Mouse (Mus musculus): ENCODE results near the gene Ptprb.

The Ptprb gene

DNA sequence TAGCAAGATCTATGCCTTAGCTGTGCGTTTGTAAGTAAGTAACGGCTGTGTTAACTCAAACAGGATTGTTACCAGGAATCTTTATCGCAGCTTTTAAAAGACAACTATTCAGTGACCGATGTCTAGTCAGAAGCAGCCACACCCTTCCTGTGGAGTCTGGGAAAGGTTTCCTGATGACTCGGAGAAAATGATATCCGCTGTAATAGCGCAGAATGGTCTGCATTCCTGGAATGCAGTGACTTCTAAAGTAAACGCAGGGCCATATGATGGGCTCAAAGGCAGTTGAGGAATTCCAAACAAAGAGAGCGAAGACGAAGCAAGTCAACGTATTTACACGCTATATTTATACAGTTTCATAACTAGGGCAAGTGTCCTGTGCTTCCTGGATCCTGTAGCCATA, 22.5 kb downstream of the Ptprb start:
- DNase-seq = no peak

DNA sequence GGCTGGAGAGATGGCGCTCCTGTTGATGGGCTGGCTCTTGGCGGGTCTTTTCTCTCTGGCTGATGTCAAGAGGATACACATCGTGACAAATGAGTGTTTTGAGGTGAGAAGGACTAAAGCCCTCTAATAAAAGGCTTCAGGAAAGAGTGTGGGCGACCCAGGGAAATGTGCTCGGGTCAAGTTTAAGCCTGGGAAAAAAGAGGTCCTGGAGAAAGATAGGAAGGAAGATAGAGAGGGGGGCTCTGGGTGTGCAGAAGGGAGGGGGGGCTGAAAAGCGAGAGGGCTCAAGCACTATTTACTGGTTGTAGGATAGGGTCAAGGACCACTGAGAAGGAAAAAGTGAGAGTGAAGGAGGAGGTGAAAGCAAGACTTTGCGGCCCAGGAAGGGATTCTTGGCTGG, 25.5 kb downstream of the Ptprb start:
- no peak for DNase-seq

DNA sequence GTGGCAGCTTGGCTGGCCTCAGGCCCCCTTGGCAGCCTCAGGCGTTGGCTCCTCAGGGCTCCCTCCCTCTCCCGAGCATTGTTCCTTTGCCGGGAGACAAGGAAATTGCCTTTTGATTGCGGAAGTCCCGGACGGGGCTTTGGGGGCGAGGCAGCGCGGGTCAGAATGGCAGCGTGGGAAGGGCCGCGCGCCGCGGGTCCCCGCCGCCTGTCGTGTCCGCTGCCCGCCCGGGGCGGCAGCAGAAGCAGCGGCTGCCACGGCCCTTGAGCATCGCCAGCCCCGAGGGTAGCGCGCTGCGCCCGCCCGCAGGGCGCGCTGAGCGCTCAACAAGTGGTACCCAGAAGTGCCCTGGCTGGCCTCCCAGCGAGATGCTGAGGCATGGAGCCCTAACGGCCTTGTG, 25.9 kb downstream of the Ptprb start:
- DNase-seq = no peak

DNA sequence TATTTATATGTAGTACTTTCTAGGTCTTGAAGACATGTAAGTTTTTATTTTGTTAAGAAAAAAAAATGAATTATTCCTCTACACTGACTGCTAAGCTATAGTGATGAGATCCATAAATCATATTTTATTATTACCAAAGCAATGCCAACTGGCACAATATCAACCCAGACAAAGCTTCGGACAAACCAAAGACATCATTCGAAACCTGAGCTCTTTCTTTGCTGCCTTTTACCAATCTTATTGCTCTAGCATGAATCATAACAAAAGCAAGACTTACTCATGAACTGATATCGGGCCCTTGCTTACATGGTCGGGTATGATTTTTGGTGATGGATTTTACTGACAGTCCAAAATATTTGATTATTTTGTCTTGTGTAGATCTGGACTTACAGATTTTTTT, 29.0 kb downstream of the Ptprb start:
- DNase-seq = no peak

DNA sequence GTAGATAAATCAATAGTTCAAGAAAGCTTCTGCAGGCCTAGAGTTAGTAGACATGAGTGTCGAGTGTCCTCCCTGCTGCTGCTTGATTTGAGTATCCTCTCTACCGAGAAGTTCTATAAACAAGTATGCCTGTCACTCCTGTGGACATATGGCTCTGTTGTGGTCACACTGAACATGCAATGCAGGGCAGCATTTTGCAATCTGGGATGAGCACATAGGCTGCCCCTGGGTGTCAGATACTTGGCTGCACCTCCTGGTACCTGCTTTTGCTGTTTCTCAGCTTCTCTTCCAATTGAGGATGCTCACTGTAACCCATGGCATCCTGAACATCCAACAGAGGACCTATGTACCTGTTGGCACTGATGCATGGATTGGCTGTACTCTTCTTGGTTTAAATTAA, 34.1 kb downstream of the Ptprb start:
- no peak for DNase-seq

DNA sequence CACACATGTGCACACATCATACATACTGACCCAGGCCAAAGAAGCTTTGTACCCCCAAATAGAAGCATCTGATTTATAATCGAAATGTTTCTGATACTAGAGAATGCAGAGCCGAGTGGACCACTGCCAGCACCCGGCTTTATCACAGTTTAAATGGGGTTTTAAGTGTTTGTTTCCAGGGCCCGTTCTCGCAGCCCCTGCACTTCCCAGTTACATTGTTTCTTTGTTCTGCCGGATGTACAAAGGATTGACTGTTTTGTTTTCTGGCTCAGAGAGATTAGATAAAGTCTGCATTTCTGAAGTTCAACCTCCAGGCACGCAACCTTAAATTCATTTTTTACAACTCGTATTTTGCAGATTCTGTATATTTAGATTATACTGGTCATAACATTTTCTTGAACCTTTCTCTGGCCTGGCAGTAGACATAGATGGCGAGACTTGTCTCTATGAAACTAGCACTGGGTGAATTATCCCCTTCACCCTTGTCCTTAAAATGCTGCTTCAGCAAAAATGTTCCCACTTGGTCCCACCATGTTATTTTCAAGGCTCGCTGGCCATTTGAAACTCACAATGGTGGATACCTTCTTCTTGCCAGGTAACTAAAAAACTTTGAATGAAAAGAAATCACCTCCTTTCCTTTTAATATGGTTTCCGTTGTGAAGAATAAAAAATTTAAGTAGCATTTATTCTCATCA, 35.3 kb downstream of the Ptprb start:
- no peak for DNase-seq

DNA sequence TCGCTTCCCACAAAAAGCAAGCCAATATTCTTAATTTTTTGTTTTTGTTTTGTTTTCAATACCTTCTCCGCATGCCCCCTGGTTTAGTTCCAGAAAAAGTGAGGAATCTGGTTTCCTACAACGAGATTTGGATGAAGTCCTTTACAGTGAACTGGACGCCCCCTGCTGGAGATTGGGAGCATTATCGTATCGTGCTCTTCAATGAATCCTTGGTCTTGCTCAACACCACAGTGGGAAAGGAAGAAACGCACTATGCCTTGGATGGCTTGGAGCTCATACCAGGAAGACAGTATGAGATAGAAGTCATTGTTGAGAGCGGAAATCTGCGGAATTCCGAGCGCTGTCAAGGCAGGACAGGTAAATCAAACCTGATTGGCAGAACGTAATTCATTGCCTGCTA, 43.9 kb downstream of the Ptprb start:
- peak; percentile 34 for DNase-seq

DNA sequence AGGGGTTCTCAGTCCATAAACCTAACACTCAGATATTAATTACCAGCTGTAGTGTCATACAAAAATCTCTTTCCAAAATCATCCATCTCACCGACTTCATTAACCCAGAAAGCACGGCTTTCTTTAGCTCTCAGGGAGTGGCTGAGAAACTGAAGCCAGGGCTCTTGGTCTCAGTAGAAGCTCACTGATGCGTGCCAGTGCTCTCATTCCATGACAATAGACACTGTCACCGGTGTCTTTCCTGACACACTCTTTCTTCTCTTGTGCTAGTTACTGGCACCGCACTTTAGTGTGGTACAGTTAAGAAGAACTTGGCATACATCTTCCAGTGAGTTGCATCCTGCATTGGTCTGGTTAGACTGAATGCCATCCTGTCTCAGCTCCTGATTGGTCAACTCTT, 53.8 kb downstream of the Ptprb start:
- DNase-seq = no peak

DNA sequence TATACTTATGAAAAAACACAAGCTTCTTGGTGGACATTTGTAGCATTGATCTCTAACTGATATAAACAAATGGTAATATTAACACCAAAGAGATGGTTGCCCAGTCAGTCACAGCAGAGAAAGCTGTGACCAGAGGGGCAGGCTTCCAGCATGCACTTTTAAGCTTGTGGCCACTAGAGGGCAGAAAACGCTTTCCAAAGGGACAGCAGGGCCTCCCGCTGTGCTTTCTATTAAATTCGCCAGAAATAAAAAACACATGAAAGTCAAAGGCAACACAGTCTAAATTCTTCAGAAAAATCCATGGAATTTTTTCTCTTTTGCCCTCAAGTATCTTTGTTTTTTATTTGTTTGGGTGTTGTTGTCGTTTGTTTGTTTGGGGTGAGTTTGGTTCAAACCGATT, 55.1 kb downstream of the Ptprb start:
- peak; percentile 61 for DNase-seq

DNA sequence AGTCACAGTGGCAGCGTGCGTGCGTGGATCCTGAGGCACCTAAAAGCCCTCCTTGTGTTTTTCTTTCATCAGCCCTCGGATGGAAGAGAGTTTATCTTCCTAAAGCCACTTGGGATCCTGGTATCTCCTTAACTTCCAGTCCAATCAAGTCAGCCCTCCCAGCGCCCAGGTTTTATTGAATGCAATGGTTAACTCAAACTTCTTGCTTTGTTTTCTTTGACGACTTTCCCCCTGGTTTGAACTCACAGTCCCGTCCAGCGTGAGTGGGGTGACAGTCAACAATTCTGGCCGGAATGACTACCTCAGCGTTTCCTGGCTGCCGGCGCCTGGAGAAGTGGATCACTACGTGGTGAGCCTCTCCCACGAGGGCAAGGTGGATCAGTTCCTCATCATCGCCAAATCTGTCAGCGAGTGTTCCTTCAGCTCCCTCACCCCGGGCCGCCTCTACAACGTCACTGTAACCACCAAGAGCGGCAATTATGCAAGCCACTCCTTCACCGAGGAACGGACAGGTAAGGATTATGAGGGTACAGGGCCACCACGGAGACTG, 55.7 kb downstream of the Ptprb start:
- no peak for DNase-seq

DNA sequence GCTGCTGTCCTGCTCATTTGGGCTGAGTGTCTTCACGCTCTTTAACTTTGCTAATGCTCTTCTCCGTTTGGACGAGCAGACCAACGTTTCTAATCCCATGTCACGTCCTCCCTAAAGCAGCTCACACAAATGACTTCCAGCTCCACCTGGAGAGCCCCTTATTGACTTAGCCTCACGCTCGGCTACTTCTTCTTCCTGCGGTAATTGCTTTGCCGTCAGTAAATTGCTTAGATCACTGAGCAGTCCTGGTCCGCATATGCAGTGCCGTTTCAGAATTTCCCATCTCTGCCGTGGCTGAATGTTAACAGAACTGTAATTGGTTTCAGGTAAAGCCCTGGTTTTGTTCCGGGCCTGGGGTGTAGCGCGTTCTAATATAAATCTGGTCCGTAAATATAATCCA, 58.3 kb downstream of the Ptprb start:
- DNase-seq = no peak

DNA sequence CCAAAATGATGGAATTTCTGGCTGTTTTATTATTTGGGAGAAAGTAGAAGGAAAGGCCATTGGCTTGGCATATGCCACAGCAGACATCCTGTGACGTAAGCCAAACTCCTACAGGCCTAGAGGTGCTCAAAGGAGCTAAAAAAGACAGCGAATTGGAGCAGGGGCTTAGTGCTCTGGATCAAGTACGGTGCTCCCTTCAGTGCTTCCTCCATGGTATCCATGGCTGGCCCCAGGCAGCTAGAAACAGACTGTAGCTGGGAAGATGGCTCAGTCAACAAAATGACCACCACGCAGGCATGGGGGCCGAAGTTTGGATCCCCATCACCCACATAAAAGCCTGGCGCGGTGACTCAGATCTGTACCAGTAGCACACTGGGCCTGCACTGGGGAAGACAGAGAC, 58.8 kb downstream of the Ptprb start:
- DNase-seq = no peak

DNA sequence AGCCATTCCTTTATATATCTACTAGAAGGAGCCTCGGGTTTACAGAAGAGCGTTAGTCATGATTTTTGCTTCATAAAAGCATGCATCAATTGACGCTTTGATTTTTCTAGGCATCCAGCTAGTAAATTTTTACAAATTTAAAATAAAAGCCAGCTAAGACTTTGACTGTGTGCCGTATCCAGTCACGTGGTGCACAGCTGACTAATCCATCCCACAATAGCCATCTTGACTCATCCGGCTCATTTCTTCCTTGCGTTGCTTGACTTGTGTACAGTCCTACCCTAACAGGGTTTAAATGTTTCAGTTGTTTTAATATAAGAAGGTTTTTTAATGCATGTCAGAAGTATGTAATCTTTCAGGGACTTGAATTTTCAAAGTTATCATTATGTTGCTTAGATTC, 60.0 kb downstream of the Ptprb start:
- DNase-seq = no peak

DNA sequence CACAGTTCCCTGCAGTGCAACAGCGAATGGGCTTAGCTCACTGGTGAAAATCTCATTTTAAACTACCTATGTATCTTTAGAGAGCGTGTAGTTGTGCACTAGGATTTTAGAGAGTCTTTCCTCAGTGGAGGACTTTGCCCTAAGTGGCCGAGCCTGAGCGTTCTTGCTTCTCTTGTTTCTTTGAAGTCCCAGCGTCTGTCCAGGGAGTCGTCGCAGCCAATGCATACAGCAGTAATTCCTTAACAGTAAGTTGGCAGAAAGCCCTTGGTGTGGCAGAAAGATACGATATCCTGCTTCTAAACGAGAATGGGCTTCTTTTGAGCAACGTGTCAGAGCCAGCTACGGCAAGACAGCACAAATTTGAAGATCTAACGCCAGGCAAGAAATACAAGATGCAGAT, 65.9 kb downstream of the Ptprb start:
- no peak for DNase-seq

DNA sequence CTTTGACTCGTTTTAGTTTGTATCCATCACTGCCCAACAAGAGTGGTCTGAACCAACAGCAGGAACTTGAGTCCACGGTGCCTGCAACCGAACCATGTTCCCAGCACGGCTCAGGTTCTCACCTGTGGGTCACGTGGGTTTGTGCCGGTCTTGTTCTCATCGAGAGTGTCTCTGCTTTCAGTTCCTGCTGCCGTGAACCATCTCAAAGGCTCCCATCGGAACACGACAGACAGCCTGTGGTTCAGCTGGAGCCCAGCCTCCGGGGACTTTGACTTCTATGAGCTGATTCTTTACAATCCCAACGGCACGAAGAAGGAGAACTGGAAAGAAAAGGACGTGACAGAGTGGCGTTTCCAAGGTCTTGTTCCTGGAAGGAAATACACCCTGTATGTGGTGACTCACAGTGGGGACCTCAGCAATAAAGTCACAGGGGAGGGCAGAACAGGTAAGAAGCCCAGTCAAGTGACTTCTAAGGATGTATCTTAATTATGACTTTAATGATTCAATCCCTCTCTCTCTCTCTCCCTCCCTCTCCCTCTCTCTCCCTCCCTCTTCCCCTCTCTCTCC, 71.4 kb downstream of the Ptprb start:
- DNase-seq = no peak

DNA sequence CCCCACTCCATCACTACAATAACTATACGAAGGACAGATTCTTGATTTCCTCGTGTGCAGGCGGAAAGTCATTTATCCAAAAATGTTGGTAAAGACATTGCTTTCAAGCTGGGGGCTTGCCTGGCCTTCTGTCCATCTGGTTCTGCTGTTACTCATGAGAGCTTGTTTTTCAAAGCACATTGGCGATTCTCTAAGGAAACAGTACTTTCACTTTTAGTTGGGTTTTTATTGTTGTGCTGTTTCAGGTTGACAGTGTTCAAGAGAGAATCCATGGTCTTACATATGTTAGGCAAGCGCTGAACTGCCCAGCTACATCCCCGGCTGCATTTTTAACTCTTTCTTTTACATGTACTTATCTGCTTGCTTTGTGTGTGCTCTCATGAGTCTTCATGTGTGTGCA, 73.7 kb downstream of the Ptprb start:
- no peak for DNase-seq

DNA sequence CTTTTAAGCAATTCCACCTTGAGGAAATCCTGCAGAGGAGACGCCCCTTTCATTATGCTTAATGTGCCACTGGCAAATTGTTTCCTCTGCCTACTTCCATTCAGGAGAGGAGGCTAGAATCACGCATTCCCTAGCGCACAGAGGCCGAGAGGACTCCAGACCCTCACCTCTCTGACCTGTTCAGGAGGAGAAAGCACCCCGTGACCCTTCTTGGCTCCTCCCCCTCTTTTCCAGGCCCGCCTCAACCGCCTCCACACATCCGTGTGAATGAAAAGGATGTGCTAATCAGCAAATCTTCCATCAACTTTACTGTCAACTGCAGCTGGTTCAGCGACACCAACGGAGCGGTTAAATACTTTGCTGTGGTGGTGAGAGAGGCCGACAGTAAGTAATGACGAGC, 75.2 kb downstream of the Ptprb start:
- DNase-seq = no peak

DNA sequence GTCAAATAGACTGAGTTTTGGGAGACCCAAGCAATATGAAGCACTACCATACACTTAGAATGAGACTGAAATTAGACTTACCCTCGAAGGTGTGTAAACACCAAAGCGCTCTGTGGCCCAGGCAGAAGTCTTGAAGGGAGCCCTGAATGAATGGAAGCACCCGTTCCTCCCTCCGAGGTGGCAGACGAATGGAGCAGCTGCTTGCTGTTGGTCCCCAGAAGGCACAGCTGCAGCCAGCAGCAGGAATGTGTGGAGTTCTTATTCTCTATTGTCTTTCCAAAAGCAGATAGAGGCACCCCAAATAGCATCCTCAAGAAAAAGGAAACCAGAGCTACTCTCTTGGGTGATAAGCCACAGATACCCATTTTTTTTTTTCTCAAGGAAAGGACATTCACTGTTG, 79.0 kb downstream of the Ptprb start:
- DNase-seq = no peak

DNA sequence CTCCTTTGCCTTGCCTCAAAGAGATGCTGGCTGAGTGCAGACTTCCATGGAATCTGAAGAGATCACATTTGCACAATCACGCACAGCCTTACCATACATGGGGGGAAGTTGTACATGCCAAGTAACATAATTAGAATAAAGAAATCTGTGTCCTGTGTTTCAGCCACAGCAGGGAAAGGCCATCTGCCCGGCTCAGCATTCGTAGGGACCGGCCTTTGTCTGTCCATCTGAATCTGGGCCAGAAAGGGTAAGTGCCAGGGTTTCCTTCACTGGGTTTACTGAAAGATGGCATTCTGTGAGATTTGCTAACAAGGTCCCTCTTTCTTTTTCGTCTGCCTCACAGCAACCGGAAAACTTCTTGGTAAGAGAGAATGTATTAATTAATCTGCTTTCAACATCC, 86.9 kb downstream of the Ptprb start:
- DNase-seq = no peak

DNA sequence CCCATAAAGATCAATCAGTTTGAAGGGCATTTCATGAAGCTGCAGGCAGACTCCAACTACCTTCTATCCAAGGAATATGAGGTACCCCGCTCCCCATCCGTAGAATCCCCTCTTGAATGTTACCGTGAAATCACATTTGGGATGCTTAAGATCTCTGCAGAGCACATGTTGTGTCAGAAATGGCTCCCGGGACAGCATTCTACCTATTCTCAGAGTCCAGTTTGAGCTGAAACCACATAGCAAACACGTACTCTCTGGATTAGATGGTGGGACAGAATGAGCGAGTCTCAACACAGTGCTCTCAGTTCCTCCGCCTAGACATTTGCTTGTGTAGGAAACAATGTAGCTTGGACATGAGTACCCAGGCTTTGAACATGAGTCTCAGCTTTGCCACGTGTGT, 87.3 kb downstream of the Ptprb start:
- DNase-seq = no peak

DNA sequence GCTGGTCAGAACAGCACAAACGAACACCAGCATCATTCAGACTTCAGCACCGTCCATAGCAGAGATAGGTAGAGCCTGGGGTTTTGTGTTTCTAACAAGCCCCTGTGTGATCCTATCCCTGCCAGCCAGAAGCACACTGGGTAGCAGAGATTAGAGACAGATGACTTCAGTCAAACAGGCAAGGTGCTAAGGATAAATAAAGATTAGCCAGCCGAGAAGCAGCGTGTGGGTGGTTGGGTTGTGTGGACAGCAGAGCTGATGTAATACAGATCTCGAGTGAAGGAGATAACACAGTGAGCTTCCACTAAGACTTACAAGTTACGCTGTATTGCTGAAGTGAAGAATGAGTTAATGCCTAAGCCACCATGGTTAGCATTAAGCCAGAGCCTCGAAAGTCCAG, 89.4 kb downstream of the Ptprb start:
- DNase-seq = no peak

DNA sequence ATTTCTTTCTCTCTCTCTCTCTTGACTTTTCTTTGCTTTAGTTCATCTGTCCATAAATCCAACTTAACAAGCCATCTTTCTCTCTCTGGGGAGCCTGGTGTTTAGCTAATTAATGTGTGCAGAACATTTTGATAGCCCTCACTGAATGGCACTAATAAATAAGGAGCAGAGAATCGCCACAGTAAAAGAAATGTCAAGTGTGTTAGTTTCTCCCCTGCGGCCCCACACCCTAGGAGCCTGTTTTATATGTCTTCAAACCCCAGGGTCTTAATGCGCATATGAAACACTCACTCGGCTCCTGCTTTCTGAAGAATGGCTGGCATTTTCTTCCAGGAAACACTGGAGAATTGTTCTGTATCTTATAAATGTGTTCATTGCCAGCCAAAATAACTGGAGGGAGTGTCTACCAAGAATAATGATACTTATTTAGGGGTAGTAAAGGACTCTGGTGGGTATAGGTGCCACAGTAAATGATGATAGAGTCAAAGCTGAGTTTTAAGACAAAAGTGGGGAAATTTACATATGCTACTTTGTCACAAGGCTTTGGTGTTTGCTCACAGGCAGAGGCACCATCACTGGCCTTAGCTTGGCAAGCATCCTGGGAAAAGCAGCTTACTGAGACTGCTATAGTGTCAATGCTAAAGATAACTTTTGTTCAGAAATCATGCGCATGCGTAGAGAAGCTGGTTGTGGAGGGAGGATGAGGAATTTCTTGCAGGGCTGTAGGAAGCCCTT, 95.8 kb downstream of the Ptprb start:
- DNase-seq = no peak

DNA sequence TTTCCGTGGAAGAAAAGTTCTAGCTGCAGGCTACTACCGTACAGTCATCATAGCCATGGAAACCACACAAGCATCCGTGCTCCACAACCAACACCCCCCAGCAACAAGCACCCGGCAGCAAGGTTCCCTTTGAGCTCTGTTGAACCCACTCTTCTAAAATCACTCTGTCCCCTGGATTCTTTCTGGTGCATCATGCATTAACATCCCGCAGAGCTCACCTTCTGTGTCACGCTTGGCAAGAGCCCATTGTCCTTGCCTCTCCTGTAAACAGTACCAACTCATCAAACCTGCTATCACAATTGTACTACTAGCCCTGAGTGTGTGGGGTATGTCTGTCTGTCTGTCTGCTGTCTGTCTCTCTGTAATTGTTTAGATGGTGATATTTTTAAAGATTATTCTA, 98.8 kb downstream of the Ptprb start:
- no peak for DNase-seq

DNA sequence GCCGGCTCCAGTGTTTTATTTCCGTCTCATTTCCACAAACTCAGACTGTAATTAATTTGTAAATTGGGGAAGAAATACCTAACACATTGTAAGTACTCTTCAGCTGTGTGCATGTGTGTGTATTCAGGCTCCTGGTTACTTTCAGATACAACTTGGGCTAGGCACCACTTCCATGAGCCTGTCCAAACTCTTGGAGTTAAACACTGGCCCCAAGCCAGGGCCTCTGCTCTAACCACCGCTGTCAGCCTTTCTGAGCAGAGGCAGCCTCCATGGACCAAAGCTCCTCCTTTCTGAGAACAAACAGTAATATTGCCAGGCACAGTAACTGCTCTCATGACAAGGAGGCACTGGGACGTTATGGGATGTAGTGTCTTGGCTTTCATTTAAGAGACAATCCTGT, 101.5 kb downstream of the Ptprb start:
- no peak for DNase-seq

Data from thymus, postnatal 25 days (tissue).